Mouse (Mus musculus) intestine, postnatal 0 days (tissue): ENCODE results near the gene Abhd17a. TPM values are rescaled to one million over a fixed set of nuclear protein-coding genes. Genes with fewer than 3 reads are reported as not detected.

Experiments
- ATAC-seq: fragments of 200-750 bp; cut with Nextera tagmentation; 2 replicates; pipeline ENCODE4 v1.8.0; 2017; ENCODE audit warnings: mild to moderate bottlenecking, moderate TSS enrichment, moderate library complexity
- H3K27ac ChIP-seq: fragments of 300-500 bp; sonication (generic); 2 replicates; pipeline ENCODE4 v1.5.1; 2014; ENCODE audit warnings: mild to moderate bottlenecking, low read depth, low read length, moderate library complexity
- H3K27me3 ChIP-seq: fragments of 300-500 bp; sonication (generic); replicated peaks from 2 replicates; pipeline ENCODE4 v1.6.1; 2014; ENCODE audit warnings: low read length, mixed read lengths; ENCODE audit not compliant: control insufficient read depth, insufficient read depth
- H3K36me3 ChIP-seq: fragments of 300-500 bp; sonication (generic); 2 replicates; pipeline ENCODE4 v1.6.1; 2014; ENCODE audit warnings: mild to moderate bottlenecking, moderate library complexity; ENCODE audit not compliant: control insufficient read depth, insufficient read depth
- H3K4me1 ChIP-seq: fragments of 300-500 bp; sonication (generic); replicated peaks from 2 replicates; pipeline ENCODE4 v1.6.1; 2014; ENCODE audit warnings: antibody characterized with exemption, low read length, mixed read lengths; ENCODE audit not compliant: control insufficient read depth, insufficient read depth
- H3K4me2 ChIP-seq: fragments of 300-500 bp; sonication (generic); replicated peaks from 2 replicates; pipeline ENCODE4 v1.6.1; 2014; ENCODE audit warnings: low read depth, mild to moderate bottlenecking, moderate library complexity
- H3K4me3 ChIP-seq: fragments of 300-500 bp; sonication (generic); 2 replicates; pipeline ENCODE4 v1.5.1; 2014; ENCODE audit warnings: low read depth, low read length
- H3K9ac ChIP-seq: fragments of 300-500 bp; sonication (generic); 2 replicates; pipeline ENCODE4 v1.6.1; 2014; ENCODE audit warnings: mild to moderate bottlenecking, low read depth, low read length
- H3K9me3 ChIP-seq: fragments of 300-500 bp; sonication (generic); 2 replicates; pipeline ENCODE4 v1.6.1; 2016; ENCODE audit warnings: mixed run types; ENCODE audit not compliant: control insufficient read depth
- CTCF ChIP-seq: sonication (generic); IDR thresholded peaks from 2 replicates; pipeline ENCODE4 v1.5.1; 2016; ENCODE audit warnings: low read depth, mild to moderate bottlenecking, control low read depth, antibody characterized with exemption, moderate library complexity
- WGBS: fragments of 180-500 bp; shearing (Covaris S2); extraction: QIAGEN DNeasy Blood & Tissue Kit; methylation state at CpG from one replicate; pipeline ENCODE4 v1.1.7; 2014; 5-methylcytosine and 5-hydroxymethylcytosine counted together
- polyA plus RNA-seq: library from polyadenylated mRNA; unstranded; fragments of >200 nt; fragmentation: Nextera tagmentation; extraction: Ambion mirVana; gene quantifications from 2 replicates; pipeline ENCODE4 v1.2.1, GENCODE M21; 2015

Abhd17a gene
- 116 and 117 TPM in 2 replicates for polyA plus RNA-seq

DNA sequence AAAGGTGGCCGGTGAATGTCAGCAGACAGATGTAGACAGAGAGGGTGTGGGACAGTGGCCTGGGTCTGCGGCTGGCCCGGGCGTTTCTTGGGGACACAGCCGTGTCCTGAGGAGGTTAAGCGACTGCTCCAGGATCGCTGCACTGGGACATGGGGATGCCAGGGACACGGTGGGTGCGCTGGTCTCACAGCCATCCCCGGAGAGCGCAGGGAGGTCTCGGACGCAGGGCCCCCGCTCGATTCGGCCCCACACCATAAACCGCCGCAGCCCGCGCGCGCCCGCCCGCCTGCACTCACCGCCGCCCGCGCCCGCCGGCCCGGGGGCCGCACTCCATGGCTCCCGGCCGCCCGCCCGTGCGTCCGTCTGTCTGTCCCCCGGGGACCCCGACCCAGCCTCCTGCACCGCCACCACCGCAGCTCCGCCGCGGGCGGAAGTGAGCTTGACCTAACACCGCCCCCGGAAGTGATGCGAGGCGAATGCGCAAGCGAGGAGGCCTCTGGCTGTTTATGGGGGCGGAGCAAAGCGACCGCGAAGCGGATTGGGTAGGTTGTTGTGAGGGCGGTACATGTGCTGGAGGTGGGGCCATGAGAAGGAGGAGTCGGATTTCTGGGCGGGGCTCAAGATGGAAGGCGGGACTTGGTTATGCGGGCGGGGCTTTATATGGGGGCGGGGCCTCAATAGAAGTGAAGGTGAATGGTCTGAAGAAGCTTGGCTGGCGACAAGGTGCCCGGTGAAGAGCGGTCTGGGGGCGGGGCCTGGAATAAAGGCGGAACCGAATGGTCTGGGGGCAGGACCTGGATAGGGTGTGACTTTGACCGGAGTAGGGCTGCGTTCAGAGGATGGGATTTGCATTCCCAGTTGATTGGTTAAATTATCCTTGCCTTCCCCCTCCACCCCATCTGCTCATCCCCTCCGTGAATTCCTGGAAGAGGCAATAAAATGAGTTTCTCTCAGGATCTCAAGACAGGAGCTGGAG, at the start of gene Abhd17a:
Abhd17a (minus strand) TSS at position 463 of the 976 bp plus-strand sequence.
- Histone ChIP-seq H3K9ac (peak within 1 kb of the TSS; percentile 93), H3K27me3 (no peaks in the 10 kb centered on the region), H3K4me3 (peak within 1 kb of the TSS; percentile 96), H3K4me2 (peak within 1 kb of the TSS; percentile 90), H3K27ac (peak within 1 kb of the TSS; percentile 84), H3K4me1 (peaks cover 5% of the 10 kb centered on the region; the same call in 1 of the 2 replicates), H3K36me3 (peaks cover 17% of the 10 kb centered on the region; the same call in 1 of the 2 replicates), H3K9me3 (no peaks in the 10 kb centered on the region)
- under 1% methylated on average over 73 of the region's 73 CpGs for WGBS
- ATAC-seq: peak; percentile 94
- no peak for TF ChIP-seq CTCF

DNA sequence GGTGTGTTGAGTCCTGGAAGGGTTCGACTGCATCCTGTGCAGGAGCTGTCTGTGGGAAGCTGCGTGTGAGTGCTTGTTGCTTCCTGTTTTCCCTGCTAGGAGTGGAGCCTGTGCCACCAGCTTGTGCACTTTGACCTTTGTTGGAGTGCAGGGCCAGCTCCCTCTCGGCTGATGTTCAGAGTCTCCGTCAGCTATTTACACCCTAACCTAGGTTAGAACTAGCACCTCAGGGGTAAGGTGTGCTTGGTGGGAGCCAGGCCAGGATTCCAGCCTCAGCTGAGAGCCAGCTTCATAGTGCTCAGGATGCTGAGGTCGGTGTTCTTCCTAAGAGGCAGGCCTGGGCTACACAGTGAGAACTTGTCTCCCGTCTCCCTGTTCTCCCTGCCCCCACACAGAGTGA, 45.2 kb upstream of the Abhd17a start:
- Histone ChIP-seq H3K9ac (no peak overlapping the region), H3K4me3 (no peak overlapping the region), H3K27me3 (no peaks in the 10 kb centered on the region), H3K36me3 (peaks cover 72% of the 10 kb centered on the region), H3K4me1 (0 out of 2 replicates have a peak, but pooled peaks cover 3% of the 10 kb centered on the region), H3K4me2 (no peak overlapping the region), H3K9me3 (no peaks in the 10 kb centered on the region), H3K27ac (peak overlapping the region; percentile 62)
- 47% methylated on average over 6 of the region's 6 CpGs for WGBS
- peak; percentile 51 for ATAC-seq
- no peak for TF ChIP-seq CTCF

DNA sequence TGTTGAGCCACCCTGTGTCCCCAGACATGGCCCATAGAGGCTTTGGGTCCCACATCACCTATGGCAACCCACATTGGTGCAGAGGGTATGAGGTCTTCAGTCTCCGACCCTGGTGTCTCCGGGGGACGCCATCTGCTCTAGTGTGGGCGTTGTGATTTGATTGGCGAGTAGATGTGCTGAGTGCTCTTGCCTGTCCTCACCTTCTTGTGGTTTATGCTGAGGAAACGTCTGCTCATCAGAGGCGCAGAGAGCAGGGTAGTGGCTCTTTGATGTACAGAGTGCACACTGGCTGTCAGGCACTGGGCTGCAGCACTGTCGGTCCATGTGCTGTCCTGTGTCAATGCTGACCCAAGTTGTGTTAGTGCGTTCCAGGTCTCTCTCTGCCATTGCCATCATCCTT, 38.8 kb upstream of the Abhd17a start:
- Histone ChIP-seq H3K27me3 (no peaks in the 10 kb centered on the region), H3K27ac (no peak overlapping the region), H3K36me3 (peaks cover 13% of the 10 kb centered on the region; the same call in 1 of the 2 replicates), H3K4me3 (no peak overlapping the region), H3K4me1 (no peaks in the 10 kb centered on the region; the same call in 1 of the 2 replicates), H3K9ac (no peak overlapping the region), H3K4me2 (no peak overlapping the region), H3K9me3 (no peaks in the 10 kb centered on the region)
- WGBS: 86% methylated on average over 9 of the region's 9 CpGs
- no peak for TF ChIP-seq CTCF
- no peak for ATAC-seq

DNA sequence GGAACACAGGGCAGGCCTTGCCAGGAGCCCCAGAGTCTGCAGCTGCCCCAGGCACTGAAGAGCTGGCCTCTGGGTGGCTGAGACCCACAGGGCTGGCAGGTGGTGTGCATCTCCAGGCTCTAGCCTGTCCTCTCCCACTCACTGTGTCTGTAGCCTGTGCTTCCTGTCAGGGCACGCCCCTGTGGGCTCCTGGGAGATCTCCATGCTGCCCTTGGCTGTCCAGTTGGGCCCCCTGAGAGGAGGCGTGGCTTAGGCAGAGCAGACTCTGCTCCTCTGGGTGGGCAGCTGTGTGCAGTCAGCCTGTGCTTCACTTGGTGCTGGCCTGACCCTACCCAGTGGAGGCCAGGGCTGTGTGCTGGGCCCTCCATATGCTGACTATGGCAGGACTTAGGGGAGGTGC, 37.5 kb upstream of the Abhd17a start:
- Histone ChIP-seq H3K27ac (no peak overlapping the region), H3K9ac (no peak overlapping the region), H3K27me3 (no peaks in the 10 kb centered on the region)

DNA sequence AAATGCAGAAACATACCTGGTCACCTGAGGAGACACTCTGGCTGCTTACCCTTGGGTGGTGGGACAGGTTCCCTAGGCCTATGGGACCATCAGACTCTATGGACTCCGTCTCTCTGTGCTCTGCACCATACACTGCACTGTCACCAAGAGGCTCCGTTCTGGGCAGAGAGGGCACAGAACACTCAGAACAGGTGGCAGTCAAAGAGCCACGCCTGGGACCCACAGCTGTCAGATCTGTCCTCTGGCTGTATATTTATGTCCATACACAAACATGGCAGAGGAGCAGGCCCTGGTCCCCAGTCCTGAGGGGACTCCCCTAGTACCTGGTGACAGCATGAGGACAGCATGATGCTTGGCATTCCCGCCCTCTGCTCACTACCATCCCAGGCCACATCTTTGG, 35.6 kb upstream of the Abhd17a start:
- Histone ChIP-seq H3K9ac (no peak overlapping the region), H3K27ac (peak overlapping the region; percentile 83), H3K4me2 (0 out of 2 replicates have a peak overlapping the region, but pooled peaks have one; percentile 6), H3K9me3 (no peaks in the 10 kb centered on the region), H3K36me3 (peaks cover 9% of the 10 kb centered on the region; the same call in 1 of the 2 replicates), H3K4me3 (no peak overlapping the region), H3K27me3 (no peaks in the 10 kb centered on the region), H3K4me1 (no peaks in the 10 kb centered on the region; the same call in 1 of the 2 replicates)
- WGBS: 59% methylated on average over 4 of the region's 4 CpGs
- no peak for ATAC-seq
- TF ChIP-seq CTCF: no peak

More for the DNA sequence above, 37.5 kb upstream of the Abhd17a start:
- 0 out of 2 replicates have a peak, but pooled peaks have one; percentile 6 for ATAC-seq
- WGBS: 8% methylated on average over 2 of the region's 2 CpGs
- no peaks in the 10 kb centered on the region for H3K9me3 ChIP-seq
- 0 out of 2 replicates have a peak overlapping the region, but pooled peaks have one; percentile 17 for H3K4me2 ChIP-seq
- H3K4me1 ChIP-seq: no peaks in the 10 kb centered on the region; the same call in 1 of the 2 replicates
- H3K36me3 ChIP-seq: peaks cover 12% of the 10 kb centered on the region; the same call in 1 of the 2 replicates
- no peak overlapping the region for H3K4me3 ChIP-seq
- TF ChIP-seq CTCF: no peak
